Mouse (Mus musculus) hindbrain, embryonic 16.5 days (tissue): ENCODE data around the gene Tubb4b. TPM values are rescaled to one million over a fixed set of nuclear protein-coding genes. Genes with fewer than 3 reads are reported as not detected.
"Not testable (repeated sequence)": the region's sequence is repeated elsewhere in the genome, so short reads cannot be mapped to it uniquely, and the experiment has no call there.

Source experiments
- ATAC-seq: fragments of 200-750 bp; cut with Nextera tagmentation; 2 replicates; pipeline ENCODE4 v1.8.0; 2017; ENCODE audit warnings: moderate TSS enrichment, moderate library complexity
- H3K27ac ChIP-seq: fragments of 300-500 bp; sonication (generic); 2 replicates; pipeline ENCODE4 v1.5.1; 2014; ENCODE audit warnings: low read depth, mild to moderate bottlenecking, control low read depth, low read length, moderate library complexity
- H3K27me3 ChIP-seq: fragments of 300-500 bp; sonication (generic); replicated peaks from 2 replicates; pipeline ENCODE4 v1.6.1; 2014; ENCODE audit warnings: low read length; ENCODE audit not compliant: control insufficient read depth, insufficient read depth
- H3K36me3 ChIP-seq: fragments of 300-500 bp; sonication (generic); 2 replicates; pipeline ENCODE4 v1.6.1; 2014; ENCODE audit warnings: mild to moderate bottlenecking, low read length, moderate library complexity, mixed read lengths; ENCODE audit not compliant: control insufficient read depth, insufficient read depth
- H3K4me1 ChIP-seq: fragments of 300-500 bp; sonication (generic); 2 replicates; pipeline ENCODE4 v1.6.1; 2014; ENCODE audit warnings: low read depth, low read length; ENCODE audit not compliant: control insufficient read depth, insufficient read depth
- H3K4me2 ChIP-seq: fragments of 300-500 bp; sonication (generic); 2 replicates; pipeline ENCODE4 v1.6.1; 2014; ENCODE audit warnings: mild to moderate bottlenecking, low read length, control low read depth, moderate library complexity
- H3K4me3 ChIP-seq: fragments of 300-500 bp; sonication (generic); 2 replicates; pipeline ENCODE4 v1.5.1; 2014; ENCODE audit warnings: mild to moderate bottlenecking, low read length, control low read depth, moderate library complexity
- H3K9ac ChIP-seq: fragments of 300-500 bp; sonication (generic); 2 replicates; pipeline ENCODE4 v1.6.1; 2014; ENCODE audit warnings: low read depth, mild to moderate bottlenecking, control low read depth, low read length, moderate library complexity
- H3K9me3 ChIP-seq: fragments of 300-500 bp; sonication (generic); 2 replicates; pipeline ENCODE4 v1.6.1; 2014; ENCODE audit warnings: mild to moderate bottlenecking, low read length, moderate library complexity; ENCODE audit not compliant: control insufficient read depth
- WGBS: fragments of 180-500 bp; shearing (Covaris S2); extraction: QIAGEN DNeasy Blood & Tissue Kit; methylation state at CpG from one replicate; pipeline ENCODE4 v1.1.7; 2014; 5-methylcytosine and 5-hydroxymethylcytosine counted together
- polyA plus RNA-seq: library from polyadenylated mRNA; unstranded; fragments of >200 nt; fragmentation: Nextera tagmentation; extraction: Ambion mirVana; gene quantifications from 2 replicates; pipeline ENCODE4 v1.2.1, GENCODE M21; 2015

Tubb4b gene
- polyA plus RNA-seq, 1 experiment from 2014 or later: 553 TPM

- not testable (repeated sequence) for H3K9ac ChIP-seq, H3K27me3 ChIP-seq, H3K36me3 ChIP-seq, H3K9me3 ChIP-seq, H3K27ac ChIP-seq, ATAC-seq
- Histone ChIP-seq H3K4me1 (peaks cover 19% of the 10 kb centered on the region), H3K4me2 (peak overlapping the region; percentile 96), H3K4me3 (peak overlapping the region; percentile 99)
- WGBS: 56% methylated on average over 11 of the region's 12 CpGs
Observed at GRCm38 (mm10) chr2:25256443-25257109, 32.1 kb upstream of the Tubb4b start.

GRCm38 (mm10) chr2:25255284-25255779 lies 30.8 kb upstream of the Tubb4b start, which contains the start of gene Tmem203:
Tmem203 (plus strand) TSS chr2:25255439.
- WGBS: 0% methylated on average over 39 of the region's 39 CpGs
- H3K4me1 ChIP-seq: peaks cover 19% of the 10 kb centered on the region
- peak within 1 kb of the TSS; percentile 97 for H3K9ac ChIP-seq
- peak within 1 kb of the TSS; percentile 99 for H3K4me3 ChIP-seq
- H3K36me3 ChIP-seq: peaks cover 2% of the 10 kb centered on the region; the same call in 1 of the 2 replicates
- ATAC-seq: peak; percentile 91
- peak within 1 kb of the TSS; percentile 96 for H3K4me2 ChIP-seq
- H3K27ac ChIP-seq: peak within 1 kb of the TSS; percentile 86
- no peaks in the 10 kb centered on the region for H3K27me3 ChIP-seq
- H3K9me3 ChIP-seq: no peaks in the 10 kb centered on the region

GRCm38 (mm10) chr2:25252331-25252730 lies 27.8 kb upstream of the Tubb4b start:
- Histone ChIP-seq H3K4me2 (no peak overlapping the region), H3K4me1 (peaks cover 19% of the 10 kb centered on the region), H3K27me3 (no peaks in the 10 kb centered on the region), H3K36me3 (peaks cover 2% of the 10 kb centered on the region; the same call in 1 of the 2 replicates), H3K9me3 (no peaks in the 10 kb centered on the region), H3K9ac (no peak overlapping the region), H3K27ac (no peak overlapping the region), H3K4me3 (no peak overlapping the region)
- ATAC-seq: no peak
- WGBS: 91% methylated on average over 1 of the region's 1 CpGs

- no peak within 1 kb of the TSS for H3K4me2 ChIP-seq
- H3K27ac ChIP-seq: no peak within 1 kb of the TSS
- WGBS: 86% methylated on average over 10 of the region's 10 CpGs
- no peak within 1 kb of the TSS for H3K4me3 ChIP-seq
- peaks cover 12% of the 10 kb centered on the region for H3K36me3 ChIP-seq
- no peak for ATAC-seq
- peaks cover 16% of the 10 kb centered on the region for H3K4me1 ChIP-seq
- H3K9me3 ChIP-seq: no peaks in the 10 kb centered on the region
- H3K9ac ChIP-seq: no peak within 1 kb of the TSS
- H3K27me3 ChIP-seq: no peaks in the 10 kb centered on the region
Observed at GRCm38 (mm10) chr2:25246183-25247072, 21.9 kb upstream of the Tubb4b start, which contains the start of gene AL732309.1. AL732309.1 (minus strand) TSS chr2:25246863.

- Histone ChIP-seq H3K36me3 (peaks cover 12% of the 10 kb centered on the region), H3K27me3 (no peaks in the 10 kb centered on the region), H3K27ac (no peak overlapping the region), H3K9me3 (no peaks in the 10 kb centered on the region), H3K4me2 (no peak overlapping the region), H3K4me1 (peaks cover 25% of the 10 kb centered on the region), H3K9ac (no peak overlapping the region), H3K4me3 (no peak overlapping the region)
- ATAC-seq: no peak
- WGBS: 89% methylated on average over 4 of the region's 4 CpGs
Observed at GRCm38 (mm10) chr2:25244144-25244543, 19.6 kb upstream of the Tubb4b start.

GRCm38 (mm10) chr2:25243342-25243741 lies 18.8 kb upstream of the Tubb4b start:
- peaks cover 12% of the 10 kb centered on the region for H3K36me3 ChIP-seq
- no peaks in the 10 kb centered on the region for H3K9me3 ChIP-seq
- peaks cover 2% of the 10 kb centered on the region; the same call in 1 of the 2 replicates for H3K27me3 ChIP-seq
- peak overlapping the region; percentile 90 for H3K9ac ChIP-seq
- ATAC-seq: no peak
- H3K4me2 ChIP-seq: peak overlapping the region; percentile 87
- peaks cover 25% of the 10 kb centered on the region for H3K4me1 ChIP-seq
- H3K4me3 ChIP-seq: peak overlapping the region; percentile 68
- H3K27ac ChIP-seq: no peak overlapping the region
- WGBS: 78% methylated on average over 8 of the region's 8 CpGs

- Histone ChIP-seq H3K4me1 (peaks cover 25% of the 10 kb centered on the region), H3K36me3 (peaks cover 12% of the 10 kb centered on the region), H3K9me3 (no peaks in the 10 kb centered on the region), H3K27ac (peak within 1 kb of the TSS; percentile 80), H3K9ac (peak within 1 kb of the TSS; percentile 90), H3K4me3 (peak within 1 kb of the TSS; percentile 68), H3K27me3 (peaks cover 2% of the 10 kb centered on the region; the same call in 1 of the 2 replicates), H3K4me2 (peak within 1 kb of the TSS; percentile 87)
- peak; percentile 62 for ATAC-seq
- WGBS: 0% methylated on average over 46 of the region's 59 CpGs
Observed at GRCm38 (mm10) chr2:25242101-25242506, 17.6 kb upstream of the Tubb4b start, which contains the start of the genes Rnf208 and Cysrt1. Rnf208 (plus strand) TSS chr2:25242255. Cysrt1 (minus strand) TSS chr2:25242452.

GRCm38 (mm10) chr2:25241438-25241775 lies 16.9 kb upstream of the Tubb4b start:
- Histone ChIP-seq H3K4me2 (peak overlapping the region; percentile 87), H3K27ac (peak overlapping the region; percentile 80; the same call in 1 of the 2 replicates), H3K9me3 (no peaks in the 10 kb centered on the region), H3K9ac (peak overlapping the region; percentile 90), H3K4me1 (peaks cover 25% of the 10 kb centered on the region), H3K27me3 (peaks cover 2% of the 10 kb centered on the region; the same call in 1 of the 2 replicates), H3K36me3 (peaks cover 10% of the 10 kb centered on the region), H3K4me3 (peak overlapping the region; percentile 68)
- ATAC-seq: peak; percentile 25
- 11% methylated on average over 6 of the region's 6 CpGs for WGBS
